Mouse (Mus musculus): ENCODE data around the gene Ache. TPM values are rescaled to one million over a fixed set of nuclear protein-coding genes. Genes with fewer than 3 reads are reported as not detected.

Ache gene
- total and polyA plus RNA-seq, 3 experiments = 0.13 to 0.23 TPM; not detected in 1

DNA sequence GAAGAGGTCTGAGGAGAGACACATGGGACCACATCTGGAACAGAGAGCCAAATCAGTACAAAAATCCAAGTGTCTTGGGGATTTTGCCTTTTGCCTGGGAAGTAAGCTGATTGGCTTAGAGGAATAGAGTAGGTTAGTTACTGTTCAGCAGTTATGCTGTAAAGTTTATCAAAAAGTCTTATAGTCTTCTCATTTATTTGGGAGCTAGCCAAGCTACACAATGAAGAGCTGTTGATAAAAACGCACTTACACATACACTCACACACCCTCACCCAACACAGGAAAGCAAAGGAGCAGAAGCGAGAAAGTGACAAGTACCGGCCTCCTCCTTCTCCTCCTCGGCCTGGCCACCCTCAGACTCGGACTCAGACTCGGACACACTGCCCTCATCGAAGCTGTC, 11.9 kb downstream of the Ache start:
- H3K4me2 ChIP-seq (ENCODE audit: insufficient read depth, low read depth, poor library complexity, severe bottlenecking) = no peak overlapping the region

GRCm38 (mm10) chr5:137301253-137301652, 13.9 kb downstream of the Ache start:
- Histone ChIP-seq H3K79me2 (replicated peaks; ENCODE audit: control insufficient read depth, extremely low read depth, insufficient read depth, poor library complexity, severe bottlenecking) (peaks cover 42% of the 10 kb centered on the region), H3K36me3 (replicated peaks in 1 of 2; ENCODE audit: control insufficient read depth in 1 of 2, insufficient read depth in 1 of 2, low read length in 1 of 2) (peaks cover 76 to 91% of the 10 kb centered on the region in 2 experiments), H3K4me2 (ENCODE audit: insufficient read depth, low read depth, poor library complexity, severe bottlenecking) (no peak overlapping the region), H3K27me3 (replicated peaks) (no peaks in the 10 kb centered on the region), H3K4me3 (replicated peaks in 1 of 3; ENCODE audit: low read depth in 2 of 3, low read length in 2 of 3, poor library complexity in 1 of 3) (no peak overlapping the region), H3K27ac (ENCODE audit: insufficient read depth, low read depth) (no peak overlapping the region), H3K4me1 (ENCODE audit: control insufficient read depth in 1 of 2, insufficient read depth in 2 of 2) (peaks cover 4 to 27% of the 10 kb centered on the region in 2 experiments; a peak in 2 of 4 replicates), H3K9me3 (replicated peaks; ENCODE audit: low read length) (no peaks in the 10 kb centered on the region), H3K9ac (ENCODE audit: insufficient read depth, low read depth) (no peak overlapping the region)
- in situ Hi-C loops (cut with MboI; ENCODE audit: low pct_ligation_motif_present, low pct_unique_long_range_greater_than_20kb, low sequenced_read_pairs) = no loop called here
- TF ChIP-seq ELF1 (IDR thresholded peaks at IDR 0.05; ENCODE audit: low read depth, low read length) (no peak), MAX (IDR thresholded peaks at IDR 0.05; ENCODE audit: low read length) (no peak), HCFC1 (IDR thresholded peaks at IDR 0.05; ENCODE audit: low read depth, low read length) (no peak), MYC (IDR thresholded peaks at IDR 0.05; ENCODE audit: low read depth, low read length) (no peak), POLR2AphosphoS2 (IDR thresholded peaks at IDR 0.05; ENCODE audit: low read depth, low read length) (no peak), MAFK (IDR thresholded peaks at IDR 0.05; ENCODE audit: insufficient replicate concordance, low read length) (no peak), USF2 (conservative IDR thresholded peaks at IDR 0.05; ENCODE audit: low read depth, low read length) (no peak), JUND (conservative IDR thresholded peaks at IDR 0.05; ENCODE audit: low read depth, low read length) (no peak), IRF4 (IDR thresholded peaks at IDR 0.05; ENCODE audit: low read depth, low read length) (no peak), GABPA (IDR thresholded peaks at IDR 0.05; ENCODE audit: insufficient replicate concordance, low read depth, low read length) (no peak), NRF1 (IDR thresholded peaks at IDR 0.05; ENCODE audit: low read depth, low read length) (no peak), EP300 (IDR thresholded peaks at IDR 0.05; ENCODE audit: low read length) (no peak)
- dilution Hi-C loops (cut with MboI; ENCODE audit: extremely low pct_ligation_motif_present, extremely low pct_unique_long_range_greater_than_20kb, low sequenced_read_pairs) = no loop called here
- no peak for DNase-seq (ENCODE audit: extremely low read depth)

More for the DNA sequence above, 11.9 kb downstream of the Ache start:
- dilution Hi-C loops (cut with MboI; ENCODE audit: extremely low pct_ligation_motif_present, extremely low pct_unique_long_range_greater_than_20kb, low sequenced_read_pairs) = no loop called here
- Histone ChIP-seq H3K36me3 (replicated peaks in 1 of 2; ENCODE audit: control insufficient read depth in 1 of 2, insufficient read depth in 1 of 2, low read length in 1 of 2) (peaks cover 91 to 96% of the 10 kb centered on the region in 2 experiments), H3K4me1 (ENCODE audit: control insufficient read depth in 1 of 2, insufficient read depth in 2 of 2) (peaks cover 3 to 22% of the 10 kb centered on the region in 2 experiments; a peak in 2 of 4 replicates), H3K79me2 (replicated peaks; ENCODE audit: control insufficient read depth, extremely low read depth, insufficient read depth, poor library complexity, severe bottlenecking) (peaks cover 22% of the 10 kb centered on the region), H3K9ac (ENCODE audit: insufficient read depth, low read depth) (no peak overlapping the region), H3K9me3 (replicated peaks; ENCODE audit: low read length) (no peaks in the 10 kb centered on the region), H3K27me3 (replicated peaks) (no peaks in the 10 kb centered on the region), H3K4me3 (replicated peaks in 1 of 3; ENCODE audit: low read depth in 2 of 3, low read length in 2 of 3, poor library complexity in 1 of 3) (no peak overlapping the region), H3K27ac (ENCODE audit: insufficient read depth, low read depth) (no peak overlapping the region)
- in situ Hi-C loops (cut with MboI; ENCODE audit: low pct_ligation_motif_present, low pct_unique_long_range_greater_than_20kb, low sequenced_read_pairs) = no loop called here
- no peak for DNase-seq (ENCODE audit: extremely low read depth)
- TF ChIP-seq POLR2A (IDR thresholded peaks at IDR 0.05; ENCODE audit: low read depth, low read length) (0 out of 2 replicates have a peak, but pooled peaks have one; percentile 5), TCF12 (IDR thresholded peaks at IDR 0.05; ENCODE audit: low read depth, low read length) (no peak)

DNA sequence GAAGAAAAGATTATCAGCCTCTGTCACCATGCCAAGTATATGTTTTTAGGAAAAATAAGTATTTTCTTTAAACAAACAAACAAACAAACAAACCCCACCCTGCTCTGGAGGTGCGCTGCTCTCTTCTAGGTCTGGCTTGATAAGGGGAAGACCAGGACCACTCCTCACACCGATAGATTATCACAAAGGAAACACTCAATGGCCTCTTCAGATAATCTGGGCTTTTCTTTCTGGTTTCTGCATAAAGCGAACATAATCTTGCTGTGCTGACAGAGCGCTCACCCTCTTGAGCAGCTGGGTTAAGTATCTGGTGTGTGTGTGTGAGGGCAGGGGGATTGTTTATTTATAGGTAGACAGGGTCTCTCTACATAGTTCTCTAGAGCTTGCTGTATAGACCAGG, 16.3 kb downstream of the Ache start:
- in situ Hi-C loops (cut with MboI; ENCODE audit: low pct_ligation_motif_present, low pct_unique_long_range_greater_than_20kb, low sequenced_read_pairs) (no loop called here), dilution Hi-C loops (cut with MboI; ENCODE audit: extremely low pct_ligation_motif_present, extremely low pct_unique_long_range_greater_than_20kb, low sequenced_read_pairs) (no loop called here)
- Histone ChIP-seq H3K4me2 (ENCODE audit: insufficient read depth, low read depth, poor library complexity, severe bottlenecking) (no peak overlapping the region), H3K27me3 (replicated peaks) (no peaks in the 10 kb centered on the region), H3K27ac (ENCODE audit: insufficient read depth, low read depth) (no peak overlapping the region), H3K4me3 (replicated peaks in 1 of 3; ENCODE audit: low read depth in 2 of 3, low read length in 2 of 3, poor library complexity in 1 of 3) (no peak overlapping the region), H3K79me2 (replicated peaks; ENCODE audit: control insufficient read depth, extremely low read depth, insufficient read depth, poor library complexity, severe bottlenecking) (peaks cover 57% of the 10 kb centered on the region), H3K9me3 (replicated peaks; ENCODE audit: low read length) (peaks cover 3% of the 10 kb centered on the region), H3K36me3 (replicated peaks in 1 of 2; ENCODE audit: control insufficient read depth in 1 of 2, insufficient read depth in 1 of 2, low read length in 1 of 2) (peaks cover 53 to 70% of the 10 kb centered on the region in 2 experiments), H3K4me1 (ENCODE audit: control insufficient read depth in 1 of 2, insufficient read depth in 2 of 2) (peaks cover 4 to 30% of the 10 kb centered on the region in 2 experiments; a peak in 2 of 4 replicates), H3K9ac (ENCODE audit: insufficient read depth, low read depth) (no peak overlapping the region)
- no peak for TF ChIP-seq PAX5 (IDR thresholded peaks at IDR 0.05; ENCODE audit: low read length)
- no peak for TF ChIP-seq BHLHE40 (IDR thresholded peaks at IDR 0.05; ENCODE audit: low read depth, low read length)
- TF ChIP-seq ZC3H11A (IDR thresholded peaks at IDR 0.05; ENCODE audit: low read depth, low read length) = no peak
- TF ChIP-seq JUND (conservative IDR thresholded peaks at IDR 0.05; ENCODE audit: low read depth, low read length) = no peak
- no peak for TF ChIP-seq KAT2A (IDR thresholded peaks at IDR 0.05; ENCODE audit: insufficient replicate concordance, low read length)
- TF ChIP-seq USF1 (IDR thresholded peaks at IDR 0.05; ENCODE audit: low read depth, low read length) = no peak
- no peak for DNase-seq (ENCODE audit: extremely low read depth)

All from CH12.LX (cell line).